Comparison of ENCODE assay signal across 17 mouse cellular contexts in genomic region chr13:114304684-114305083, GRCm38 (mm10).
DNase-seq lines count a peak whose midpoint lies in the region; ATAC-seq lines count a peak whose summit lies in the region.
"Had no signal": no experiment of that assay in that cellular context is flagged by ENCODE, and none has a peak within 500 bp of the region (broad histone marks: within the 10 kb centered on the region; RNA-seq: fewer than 3 reads in every experiment).

No protein-coding gene starts in this region.

- peak; percentile 94 for ATAC-seq in frontal cortex, adult (ENCODE audit: low TSS enrichment)
- ATAC-seq in granulocyte monocyte progenitor cell, adult 5-6 weeks (replicated peaks; ENCODE audit: poor library complexity, severe bottlenecking): no peak
- ATAC-seq: forebrain, embryonic 15.5 days; hindbrain, postnatal 0 days had no signal

- no peak for DNase-seq in frontal cortex, postnatal 10 days (ENCODE audit: low spot score in 2 of 2)
- peak; percentile 11 to 24 for DNase-seq in right cerebral cortex, postnatal 36 days (ENCODE audit: low spot score in 2 of 2)
- no peak for DNase-seq in right cerebral cortex, postnatal 10 days (ENCODE audit: low spot score in 2 of 2)
- peak; percentile 73 to 87 for DNase-seq in natural killer cell, adult 2 months (ENCODE audit: low spot score in 2 of 2)
- DNase-seq in retina, embryonic 14.5 days (ENCODE audit: low spot score): no peak
- DNase-seq: adrenal gland, adult 8-10 months; adrenal gland, postnatal 36 days; cerebellum, adult 11 months; cerebellum, adult 9-10 months; cerebellum, postnatal 25 days; gastrocnemius, postnatal 10 days; heart, adult 2 months; heart, postnatal 14 days had no signal

Comparison
In these comparisons a context has a peak if more than half of its experiments do, and no peak if none do; other contexts are left out.
1. DNase-seq: peak in right cerebral cortex, postnatal 36 days (2 of 2) and natural killer cell, adult 2 months (2 of 2); none in frontal cortex, postnatal 10 days (0 of 2), right cerebral cortex, postnatal 10 days (0 of 2) and retina, embryonic 14.5 days (single experiment).